Mouse (Mus musculus) heart, postnatal 14 days (tissue): ENCODE data around the gene Myb. TPM values are rescaled to one million over a fixed set of nuclear protein-coding genes. Genes with fewer than 3 reads are reported as not detected.
"Not testable (repeated sequence)": the region's sequence is repeated elsewhere in the genome, so short reads cannot be mapped to it uniquely, and the experiment has no call there.

Experiments
- DNase-seq, 2 experiments: peaks; one replicate each; pipeline ENCODE4 v3.0.0; 2021 to 2022
- intact Hi-C: fragments of 180-260 bp; cut with DNase I; formaldehyde crosslinking; loops from one replicate; pipeline ENCODE4 v1.15.1; 2025
- total RNA-seq, 2 experiments: library from RNA; stranded (reverse); gene quantifications; 2 replicates each; pipeline ENCODE4 v1.2.3; 2021

Gene Myb
- total RNA-seq, 2 experiments from 2014 or later, result 0.62 to 8.9 TPM

- no peak for DNase-seq
- intact Hi-C loops, result no loop called here
These were observed 17.5 kb upstream of the Myb start for GRCm38 (mm10) chr10:21178281-21178680.

DNA sequence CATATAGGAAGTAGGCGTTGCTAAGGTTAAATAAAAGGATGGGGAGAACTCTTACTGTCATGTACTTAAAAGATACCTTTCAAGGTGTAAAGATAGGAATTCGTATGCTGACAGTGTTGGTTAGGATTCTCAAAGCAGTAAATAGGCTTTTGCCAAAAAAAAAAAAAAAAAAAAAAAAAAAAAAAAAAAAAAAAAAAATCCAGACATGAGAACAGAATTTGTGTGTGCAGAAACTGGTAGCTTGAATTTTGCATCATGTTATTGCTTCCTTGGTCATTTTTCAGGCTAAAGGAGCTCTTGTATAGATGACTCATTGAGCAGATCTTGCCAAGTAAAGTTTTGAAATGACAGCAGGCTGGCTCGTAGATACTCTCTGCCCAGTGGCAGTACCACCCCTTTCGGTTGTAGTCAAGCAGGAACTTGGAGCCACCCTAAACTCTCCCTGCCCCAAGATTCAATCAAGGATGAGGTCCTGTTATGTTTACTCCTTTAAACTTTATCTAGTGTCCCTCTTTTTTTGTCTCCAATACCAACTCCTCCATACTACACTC lies 11.9 kb upstream of the Myb start:
- intact Hi-C loops, result no loop called here

GRCm38 (mm10) chr10:21168466-21168865 lies 7.7 kb upstream of the Myb start:
- no peak for DNase-seq
- intact Hi-C loops, result no loop called here

More for the DNA sequence above, 11.9 kb upstream of the Myb start:
- no peak for DNase-seq

- no peak for DNase-seq
- intact Hi-C loops, result no loop called here
These were observed 7.1 kb upstream of the Myb start for GRCm38 (mm10) chr10:21167842-21168241.

GRCm38 (mm10) chr10:21167165-21167564 lies 6.4 kb upstream of the Myb start:
- DNase-seq, result no peak
- intact Hi-C loops, result no loop called here

DNA sequence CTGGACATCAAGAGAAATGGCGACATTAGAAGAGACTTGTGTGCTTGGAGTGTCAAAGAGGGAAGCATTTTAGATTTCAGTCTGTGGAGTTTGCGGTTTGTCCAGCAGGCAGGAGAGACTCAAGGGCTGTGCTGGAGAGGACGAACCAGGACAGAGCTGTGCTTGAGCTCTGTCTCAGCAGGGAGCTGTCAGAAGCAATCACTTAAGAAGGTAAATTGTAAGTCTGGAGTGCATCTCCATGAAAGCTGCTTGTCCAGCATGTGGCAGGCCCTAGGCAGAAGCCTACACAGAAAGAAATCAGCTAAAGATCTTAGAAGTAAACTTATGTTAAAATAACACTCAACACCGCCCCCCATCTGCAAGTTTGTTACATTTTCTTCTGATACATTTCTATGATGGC lies 4.6 kb upstream of the Myb start:
- intact Hi-C loops, result no loop called here
- DNase-seq, result no peak

DNA sequence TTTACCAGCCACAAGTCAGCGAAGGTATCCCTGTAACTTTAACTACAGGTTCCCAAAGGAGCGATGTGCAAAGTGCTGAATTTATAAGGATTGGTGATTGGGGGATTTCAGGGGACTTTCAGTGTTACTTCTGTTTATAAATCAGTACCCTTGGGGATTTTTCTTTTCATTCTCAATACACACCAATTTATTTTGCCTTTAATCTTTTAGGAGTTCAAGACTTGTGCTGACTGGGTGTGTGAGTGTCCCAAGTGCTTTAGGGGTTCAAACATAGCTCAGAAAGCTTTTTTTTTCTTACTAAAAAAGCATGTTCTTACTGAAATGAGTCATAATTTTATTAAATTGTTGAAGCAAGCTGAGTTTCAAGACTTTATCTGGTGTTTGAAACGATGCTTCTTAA lies 1.3 kb upstream of the Myb start:
- DNase-seq, result no peak

GRCm38 (mm10) chr10:21161359-21162094 lies 743 bp upstream of the Myb start:
- intact Hi-C loops, result no loop called here
- no peak for DNase-seq

More for the DNA sequence above, 1.3 kb upstream of the Myb start:
- intact Hi-C loops, result no loop called here

GRCm38 (mm10) chr10:21159697-21160394 lies 938 bp downstream of the Myb start:
- DNase-seq, result peak; percentile 22 to 30
- intact Hi-C loops, result no loop called here

- peak in 1 of 2 experiments; percentile 9 for DNase-seq
- intact Hi-C loops, result no loop called here
These were observed 1.8 kb downstream of the Myb start for GRCm38 (mm10) chr10:21158918-21159443.

GRCm38 (mm10) chr10:21158111-21158917 lies 2.5 kb downstream of the Myb start:
- intact Hi-C loops, result no loop called here

DNA sequence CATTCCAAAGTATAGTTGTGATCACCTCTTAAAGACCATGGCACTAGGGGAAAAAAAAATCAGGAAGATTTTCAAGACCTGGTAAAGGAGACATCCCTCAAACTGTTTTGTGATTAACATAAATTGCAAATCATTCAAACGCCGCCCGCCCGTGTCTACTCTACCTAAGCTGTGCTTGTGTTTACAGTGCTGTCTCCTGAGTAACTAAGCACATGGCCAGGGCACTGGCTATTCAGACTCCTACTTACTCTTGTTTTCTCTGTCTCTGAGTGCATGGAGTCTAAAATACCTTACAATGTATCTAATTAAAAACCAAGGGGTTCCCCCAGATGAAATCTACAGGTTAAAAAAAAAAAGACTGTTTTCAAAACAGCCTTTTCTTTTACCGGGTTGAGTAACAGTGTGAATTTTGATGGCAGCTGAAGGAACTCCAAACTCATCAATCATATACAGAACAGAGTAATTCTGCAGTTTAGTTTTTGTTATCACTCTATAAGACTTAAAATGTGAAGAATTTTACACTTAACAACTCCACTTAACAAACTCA lies 3.8 kb downstream of the Myb start:
- intact Hi-C loops, result no loop called here
- no peak for DNase-seq

More at GRCm38 (mm10) chr10:21158111-21158917, 2.5 kb downstream of the Myb start:
- peak; percentile 29 to 50 for DNase-seq

- DNase-seq, result no peak
- intact Hi-C loops, result no loop called here
These were observed 4.4 kb downstream of the Myb start for GRCm38 (mm10) chr10:21156416-21156815.

DNA sequence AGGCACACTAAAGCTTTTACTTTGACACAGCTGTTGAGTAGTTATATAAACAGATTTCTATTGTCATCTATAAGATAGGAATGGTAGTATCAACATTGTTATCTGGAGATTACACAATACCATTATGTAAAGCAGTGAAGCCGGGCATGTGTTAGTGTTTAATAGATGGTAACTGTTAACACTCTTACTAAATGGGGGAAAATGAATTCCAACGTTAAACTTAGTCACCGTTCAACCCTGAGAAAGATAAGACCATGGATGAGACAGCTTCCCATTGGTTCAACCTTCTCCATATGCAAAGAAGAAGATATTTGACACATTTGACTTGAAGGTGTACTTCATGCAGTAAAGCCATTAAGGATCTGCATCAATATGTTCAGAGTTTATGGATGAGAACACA lies 5.9 kb downstream of the Myb start:
- DNase-seq, result no peak
- intact Hi-C loops, result no loop called here

- no peak for DNase-seq
- intact Hi-C loops, result no loop called here
These were observed 7.4 kb downstream of the Myb start for GRCm38 (mm10) chr10:21153433-21153832.

DNA sequence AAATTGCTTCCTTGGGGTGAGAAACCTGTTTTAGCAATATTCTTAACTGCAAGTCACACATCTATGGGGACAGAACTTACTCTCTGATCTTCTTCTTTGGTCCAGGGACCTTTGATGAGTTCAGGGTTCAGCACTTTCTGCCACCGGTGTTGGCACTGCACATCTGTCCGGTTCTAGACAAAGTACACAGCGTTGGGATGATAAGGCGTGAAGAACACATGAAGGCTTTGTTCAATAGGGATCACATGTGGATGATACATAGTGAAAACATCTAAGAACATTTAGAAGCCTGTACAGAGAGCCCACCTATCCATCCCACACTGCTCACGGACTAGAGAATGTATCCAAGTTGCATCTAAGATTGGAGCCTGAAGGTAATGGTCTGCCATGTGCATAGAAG lies 8.0 kb downstream of the Myb start:
- no peak for DNase-seq
- intact Hi-C loops, result no loop called here

- DNase-seq, result no peak
- intact Hi-C loops, result no loop called here
These were observed 9.5 kb downstream of the Myb start for GRCm38 (mm10) chr10:21151320-21151719.

GRCm38 (mm10) chr10:21149945-21150344 lies 10.8 kb downstream of the Myb start:
- intact Hi-C loops, result not testable (repeated sequence)

DNA sequence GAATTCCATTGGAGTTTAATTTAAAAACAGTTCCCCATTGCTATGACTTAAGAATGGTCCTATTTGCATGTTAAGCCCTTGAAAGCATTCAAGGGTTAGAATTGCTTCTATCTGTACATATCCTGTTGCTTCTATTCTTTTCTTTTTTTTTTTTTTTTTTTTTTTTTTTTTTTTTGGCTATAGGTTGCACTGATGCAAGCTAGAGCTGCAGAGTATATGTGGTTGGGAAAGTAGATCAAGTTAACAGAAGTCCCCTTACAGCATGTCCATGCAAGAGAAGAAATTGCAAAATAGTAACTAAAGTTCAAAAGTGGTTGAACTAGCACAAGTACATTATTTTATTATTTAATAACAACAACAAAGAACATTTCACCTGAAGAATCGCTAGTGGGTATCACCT lies 14.1 kb downstream of the Myb start:
- intact Hi-C loops, result no loop called here

More at GRCm38 (mm10) chr10:21149945-21150344, 10.8 kb downstream of the Myb start:
- DNase-seq, result not testable (repeated sequence)

GRCm38 (mm10) chr10:21146263-21146662 lies 14.5 kb downstream of the Myb start:
- no peak for DNase-seq
- intact Hi-C loops, result no loop called here

More for the DNA sequence above, 14.1 kb downstream of the Myb start:
- no peak for DNase-seq
